Mouse (Mus musculus): ENCODE data around the gene Gatad2a.
"Not testable (repeated sequence)": the region's sequence is repeated elsewhere in the genome, so short reads cannot be mapped to it uniquely, and the experiment has no call there.

Gatad2a gene

GRCm38 (mm10) chr8:69995776-69996588, at the start of gene Gatad2a:
Gene Gatad2a (minus strand): TSS chr8:69996384.
- in situ Hi-C loops (cut with MboI) = no loop called here

DNA sequence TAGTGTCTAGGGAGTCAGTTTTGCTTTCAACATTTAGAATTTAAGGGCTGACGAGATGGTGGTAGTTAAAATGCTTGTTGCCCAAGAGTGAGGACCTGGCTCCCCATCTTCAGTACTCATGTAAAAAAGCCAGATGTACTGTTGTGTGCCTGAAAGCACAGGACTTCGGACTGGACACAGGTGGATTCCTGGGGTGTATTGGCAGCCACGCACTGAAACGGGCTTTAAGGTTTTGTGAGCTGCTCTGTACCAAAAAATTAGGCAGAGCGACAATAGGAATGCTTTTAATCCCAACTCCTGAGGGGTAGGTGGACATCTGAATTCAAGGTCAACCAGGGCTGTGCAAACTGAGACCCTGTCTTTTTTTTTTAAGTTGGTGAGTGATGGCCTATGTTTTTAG, 47.8 kb upstream of the Gatad2a start:
- in situ Hi-C loops (cut with MboI) = no loop called here

GRCm38 (mm10) chr8:70042583-70043455, 46.6 kb upstream of the Gatad2a start, which contains the start of the genes Mau2 and Sugp1:
Gene Mau2 (minus strand): TSS chr8:70042734.
Gene Sugp1 (plus strand): TSS chr8:70042813.
- in situ Hi-C loops (cut with MboI) = no loop called here

- in situ Hi-C loops (cut with MboI) = no loop called here
Measured at GRCm38 (mm10) chr8:70041885-70042546, 45.8 kb upstream of the Gatad2a start.

DNA sequence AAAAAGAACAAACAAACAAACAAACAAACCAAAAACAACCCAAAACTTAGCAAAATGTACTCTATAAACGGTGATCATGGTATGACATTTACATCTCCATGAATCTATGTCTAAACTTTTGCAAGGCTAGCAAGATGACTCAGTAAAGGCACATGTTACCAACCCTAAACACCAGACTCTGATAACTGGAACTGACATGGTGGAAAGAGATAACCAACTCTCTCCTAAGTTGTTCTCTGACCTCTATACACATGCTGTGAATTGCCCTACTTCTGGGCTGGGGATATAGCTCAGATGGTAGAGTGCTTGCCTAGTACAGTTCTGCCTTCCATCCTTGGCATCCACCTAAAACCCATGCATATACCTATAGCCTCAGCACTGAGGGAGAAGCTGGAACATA, 41.8 kb upstream of the Gatad2a start:
- in situ Hi-C loops (cut with MboI) = no loop called here

DNA sequence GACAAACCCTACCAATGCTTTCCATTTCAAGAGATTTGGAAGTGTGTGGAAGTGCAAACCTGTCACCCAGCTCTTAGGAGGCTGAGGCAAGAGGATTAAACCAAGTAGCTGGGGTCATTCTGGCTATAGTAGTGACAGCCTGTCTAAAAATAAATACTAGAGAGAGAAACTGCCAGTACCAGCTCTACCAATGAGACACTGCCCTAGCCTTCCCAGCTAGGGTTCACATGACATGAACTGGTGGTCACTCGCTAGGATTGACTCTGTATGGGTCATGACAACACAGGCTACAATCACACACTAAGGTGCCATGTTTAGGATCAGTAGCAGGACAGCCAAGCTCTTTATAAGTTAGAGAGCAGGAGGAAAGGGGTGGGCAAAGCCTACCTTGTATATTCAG, 34.1 kb upstream of the Gatad2a start:
- in situ Hi-C loops (cut with MboI) = no loop called here

DNA sequence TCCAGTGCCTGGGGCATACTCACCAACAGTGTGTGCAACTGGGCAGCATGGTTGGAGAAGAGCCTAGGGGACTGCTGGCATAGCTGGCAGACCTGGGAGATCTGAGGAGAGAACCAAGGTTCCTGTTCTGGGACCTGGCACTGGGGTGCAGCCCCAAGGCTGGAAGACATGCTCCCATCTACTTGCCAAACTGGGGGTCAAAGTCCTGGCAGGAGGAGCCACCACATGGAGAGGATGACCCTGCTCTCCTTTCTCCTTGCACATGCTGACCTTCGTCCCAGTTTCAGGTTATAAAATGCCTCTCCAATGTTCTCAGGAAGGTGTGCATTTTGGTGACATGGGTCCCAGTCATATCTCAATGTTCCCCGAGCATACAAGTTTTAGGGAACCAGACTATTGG, 30.0 kb upstream of the Gatad2a start:
- in situ Hi-C loops (cut with MboI) = no loop called here

DNA sequence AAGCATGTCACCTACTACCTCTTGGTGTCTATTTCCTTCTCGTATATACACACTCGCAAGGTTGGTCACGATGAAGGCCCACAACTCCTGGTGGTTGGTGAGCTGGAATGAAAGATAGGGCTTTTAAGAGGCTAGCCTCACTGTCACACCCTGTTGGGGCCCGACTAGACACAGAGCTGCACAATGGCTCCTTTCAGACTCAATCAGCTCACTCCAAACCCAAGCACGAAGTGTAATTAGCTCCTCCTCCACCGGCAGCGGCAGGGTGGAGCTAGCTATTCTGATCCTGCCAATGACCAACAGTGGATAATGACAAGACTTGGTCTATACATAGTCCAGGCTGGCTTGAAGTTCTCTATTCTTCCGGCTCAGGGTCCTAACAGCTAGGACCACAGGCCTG, 27.4 kb upstream of the Gatad2a start:
- in situ Hi-C loops (cut with MboI) = no loop called here

DNA sequence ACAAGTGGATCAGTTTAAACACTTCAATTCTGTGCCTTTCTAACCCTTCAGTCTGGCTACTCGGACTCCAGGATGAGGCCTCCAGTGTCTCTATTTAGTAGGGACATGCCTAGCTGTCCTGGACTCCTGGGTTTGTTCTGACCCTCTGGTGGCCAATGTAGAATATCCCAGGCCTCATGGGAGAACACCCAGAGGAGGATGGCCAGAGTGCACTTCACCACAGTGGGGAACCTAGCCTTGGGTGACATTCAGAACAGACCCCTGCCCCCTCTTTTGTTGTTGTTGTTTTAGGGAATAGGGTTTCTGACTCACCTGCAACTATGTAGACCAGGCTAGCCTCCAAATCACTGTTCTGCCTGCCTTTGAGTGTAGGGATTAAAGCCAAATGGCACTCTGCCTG, 18.8 kb upstream of the Gatad2a start:
- in situ Hi-C loops (cut with MboI) = no loop called here

- in situ Hi-C loops (cut with MboI) = no loop called here
Measured at GRCm38 (mm10) chr8:70012763-70013162, 16.6 kb upstream of the Gatad2a start.

DNA sequence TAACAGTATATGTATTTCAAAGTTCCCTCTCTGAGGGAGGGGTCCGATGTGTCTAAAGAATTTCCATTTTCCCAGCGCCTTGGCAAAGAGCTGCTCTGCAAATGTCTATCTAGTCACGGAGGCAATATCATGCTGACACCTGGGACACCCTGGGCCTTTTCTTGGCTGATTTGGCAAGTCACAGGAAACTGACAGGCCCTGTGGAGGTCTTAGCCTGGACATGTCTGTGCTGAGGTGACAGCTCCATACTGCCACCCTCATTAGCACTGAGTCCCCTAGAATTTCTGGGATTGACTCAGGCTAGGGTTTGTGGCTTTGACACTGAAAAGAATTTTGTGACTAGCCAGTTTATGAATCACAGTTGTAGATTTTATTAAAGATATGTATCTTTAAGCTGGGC, 16.2 kb upstream of the Gatad2a start:
- in situ Hi-C loops (cut with MboI) = no loop called here

DNA sequence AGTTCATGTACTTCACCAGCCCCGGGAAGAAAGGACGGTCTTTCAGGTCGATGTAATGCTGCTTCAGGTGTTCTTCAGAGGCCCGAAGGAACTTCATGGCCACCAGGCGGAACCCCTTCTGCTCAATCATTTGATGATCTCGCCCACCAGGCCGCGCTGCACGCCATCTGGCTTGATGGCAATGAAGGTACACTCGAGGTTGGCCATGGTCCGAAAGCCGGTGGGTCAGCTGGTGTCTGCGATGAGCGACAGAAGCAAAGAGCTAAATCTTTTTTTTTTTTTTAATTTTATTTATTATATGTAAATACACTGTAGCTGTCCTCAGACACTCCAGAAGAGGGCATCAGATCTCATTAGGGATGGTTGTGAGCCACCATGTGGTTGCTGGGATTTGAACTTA, 14.6 kb upstream of the Gatad2a start:
- in situ Hi-C loops (cut with MboI) = not testable (repeated sequence)

GRCm38 (mm10) chr8:70005178-70005577, 9.0 kb upstream of the Gatad2a start:
- in situ Hi-C loops (cut with MboI) = no loop called here

GRCm38 (mm10) chr8:70004345-70004744, 8.2 kb upstream of the Gatad2a start:
- in situ Hi-C loops (cut with MboI) = no loop called here

- in situ Hi-C loops (cut with MboI) = no loop called here
Measured at GRCm38 (mm10) chr8:70003204-70003657, 7.0 kb upstream of the Gatad2a start.

DNA sequence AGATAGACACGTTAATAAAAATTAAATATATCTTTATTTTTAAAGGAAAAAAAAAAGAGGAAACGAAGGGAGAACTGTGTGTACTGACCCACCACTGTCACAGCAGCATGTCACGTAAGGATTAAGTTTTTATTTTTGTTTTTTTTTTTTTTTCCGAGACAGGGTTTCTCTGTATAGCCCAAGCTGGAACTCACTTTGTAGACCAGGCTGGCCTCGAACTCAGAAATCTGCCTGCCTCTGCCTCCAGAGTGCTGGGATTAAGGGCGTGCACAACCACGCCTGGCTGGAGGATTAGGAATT, 5.7 kb upstream of the Gatad2a start:
- in situ Hi-C loops (cut with MboI) = not testable (repeated sequence)

- in situ Hi-C loops (cut with MboI) = no loop called here
Measured at GRCm38 (mm10) chr8:70001176-70001891, 5.2 kb upstream of the Gatad2a start.

- in situ Hi-C loops (cut with MboI) = no loop called here
Measured at GRCm38 (mm10) chr8:70000226-70000625, 4.0 kb upstream of the Gatad2a start.

- in situ Hi-C loops (cut with MboI) = no loop called here
Measured at GRCm38 (mm10) chr8:69999236-69999635, 3.1 kb upstream of the Gatad2a start.

DNA sequence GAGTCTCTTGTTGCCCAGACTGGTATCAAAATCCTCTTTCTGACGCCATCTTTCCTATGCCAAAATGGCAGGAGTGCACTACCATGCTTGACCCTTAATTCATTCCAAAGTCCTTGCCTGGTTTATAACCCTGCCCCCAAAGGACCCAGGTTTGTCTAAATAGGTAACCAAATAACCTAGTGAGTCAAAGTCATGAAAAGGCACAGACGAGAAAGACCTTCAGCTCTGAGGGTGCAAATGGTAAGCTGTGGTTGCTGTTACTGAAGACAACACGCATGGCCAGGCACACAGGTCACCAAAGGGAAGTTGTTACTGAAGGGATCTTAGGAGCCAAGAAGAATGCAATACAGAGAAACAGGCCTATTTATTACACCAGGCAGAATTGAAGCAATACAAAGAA, 2.5 kb upstream of the Gatad2a start:
- in situ Hi-C loops (cut with MboI) = no loop called here

GRCm38 (mm10) chr8:69996589-69997285, 553 bp upstream of the Gatad2a start:
- in situ Hi-C loops (cut with MboI) = no loop called here
